Mouse (Mus musculus) stomach, postnatal 0 days (tissue): ENCODE measurements at regions not wholly inside any gene's neighbourhood (a gene's known extent, or its start where the extent isn't known, plus 50 kb on each side); places are given as distances from the start of the nearest gene placed in this dataset.

Experiments used
- CTCF ChIP-seq: IDR thresholded peaks from 2 replicates; pipeline ENCODE4 v1.5.1; 2016; ENCODE audit warnings: antibody characterized with exemption, low read depth, mild to moderate bottlenecking, moderate library complexity
- EP300 ChIP-seq: optimal IDR thresholded peaks from 2 replicates; pipeline ENCODE3; 2016; ENCODE audit warnings: antibody characterized with exemption

DNA sequence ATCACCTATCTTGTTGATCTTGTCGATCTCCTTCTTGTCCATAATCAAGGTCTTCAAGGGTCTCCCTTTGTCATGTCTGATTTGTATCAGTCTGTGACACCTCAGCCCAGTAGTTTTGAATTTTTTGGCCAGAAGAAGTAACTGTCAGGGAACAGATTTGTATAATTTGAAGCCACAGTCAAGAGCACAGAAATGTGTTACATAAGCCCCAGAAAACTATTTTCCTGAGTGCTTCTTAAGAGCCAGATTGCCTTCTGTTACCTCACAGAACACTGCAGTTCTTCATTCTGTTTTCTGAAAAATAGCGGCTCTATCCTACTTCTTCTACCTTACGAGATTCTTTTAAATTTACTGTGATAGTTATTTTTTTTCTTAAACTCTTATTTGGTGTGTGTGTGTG is 170.1 kb upstream of the Mpped2 start:
- TF ChIP-seq CTCF (no peak), EP300 (no peak)
